Mouse (Mus musculus): Measurements from ENCODE around the gene Scd3. TPM values are rescaled to one million over a fixed set of nuclear protein-coding genes. Genes with fewer than 3 reads are reported as not detected.
"Not testable (repeated sequence)": the region's sequence is repeated elsewhere in the genome, so short reads cannot be mapped to it uniquely, and the experiment has no call there.

Scd3 gene
- polyA plus RNA-seq, 1 experiment from 2014 or later: 0.50 TPM

DNA sequence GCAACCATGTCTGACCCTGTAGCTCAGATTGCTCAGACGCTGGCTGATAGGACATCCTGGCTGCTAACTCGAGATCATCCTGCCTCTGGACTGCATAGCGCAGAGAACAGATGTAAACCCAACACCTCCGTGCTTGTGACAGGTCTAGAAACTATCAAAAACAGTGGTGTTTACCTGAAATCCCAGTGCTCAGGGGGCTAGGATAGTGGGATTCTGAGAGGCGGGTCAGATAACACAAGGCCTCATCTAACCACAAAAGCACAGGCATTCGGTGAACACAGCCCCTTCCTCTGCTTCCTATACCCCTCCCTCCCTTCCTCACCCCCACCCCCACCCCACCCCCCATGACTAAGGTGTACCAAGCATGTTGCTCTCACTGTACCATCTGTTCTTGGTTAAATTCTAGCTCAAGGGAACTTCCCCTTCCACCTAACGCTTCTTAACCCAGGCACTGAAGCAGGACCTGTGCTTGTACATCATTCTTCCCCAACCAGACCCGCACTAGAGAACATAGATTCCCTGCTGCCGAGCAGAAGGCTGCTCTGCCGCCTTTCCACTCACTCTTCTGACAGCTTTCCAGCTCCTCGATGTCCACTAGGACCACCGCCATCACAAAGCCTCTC lies 49.0 kb downstream of the Scd3 start:
- ATAC-seq (no peak), DNase-seq (ENCODE audit: low spot score) (no peak)
- Histone ChIP-seq H3K27me3 (replicated peaks; ENCODE audit: insufficient read depth, low read length) (no peaks in the 10 kb centered on the region), H3K9me3 (ENCODE audit: low read length) (no peaks in the 10 kb centered on the region), H3K4me2 (replicated peaks; ENCODE audit: low read depth, low read length) (no peak overlapping the region), H3K4me3 (ENCODE audit: low read depth, low read length) (no peak overlapping the region), H3K9ac (replicated peaks; ENCODE audit: low read depth) (no peak overlapping the region), H3K36me3 (ENCODE audit: insufficient read depth, low read length) (no peaks in the 10 kb centered on the region), H3K4me1 (ENCODE audit: insufficient read depth, low read depth, low read length) (peaks cover 5% of the 10 kb centered on the region; the same call in 1 of the 2 replicates), H3K27ac (ENCODE audit: low read length) (no peak overlapping the region)
- TF ChIP-seq EP300 (IDR thresholded peaks at IDR 0.05): no peak
- TF ChIP-seq CTCF (IDR thresholded peaks at IDR 0.05): no peak
- 59% methylated on average over 12 of the region's 12 CpGs for WGBS

DNA sequence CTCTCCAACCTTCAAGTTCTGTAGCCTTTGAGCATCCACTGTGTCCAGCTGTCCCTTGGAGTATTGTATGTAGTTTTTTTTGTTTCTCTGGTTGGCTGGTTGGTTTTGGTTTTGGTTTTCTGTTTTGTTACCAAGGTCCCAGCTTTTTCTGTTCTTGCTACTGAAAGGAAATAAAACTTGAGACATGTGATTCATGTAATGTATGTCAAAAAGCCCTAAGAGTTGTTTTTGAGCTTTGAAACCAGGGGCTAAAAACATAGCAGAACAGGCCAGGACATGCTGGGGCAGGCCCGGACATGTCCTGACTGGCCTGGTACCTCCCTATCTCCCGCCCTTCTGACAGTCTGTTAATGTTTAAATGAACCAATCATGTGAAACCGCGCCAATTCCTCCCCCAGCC lies 51.0 kb downstream of the Scd3 start:
- not testable (repeated sequence) for H3K36me3 ChIP-seq (ENCODE audit: insufficient read depth, low read length); H3K4me3 ChIP-seq (ENCODE audit: low read depth, low read length); H3K9me3 ChIP-seq (ENCODE audit: low read length); ATAC-seq; H3K27me3 ChIP-seq (replicated peaks; ENCODE audit: insufficient read depth, low read length); H3K4me2 ChIP-seq (replicated peaks; ENCODE audit: low read depth, low read length); H3K27ac ChIP-seq (ENCODE audit: low read length); H3K9ac ChIP-seq (replicated peaks; ENCODE audit: low read depth); DNase-seq (ENCODE audit: low spot score); H3K4me1 ChIP-seq (ENCODE audit: insufficient read depth, low read depth, low read length)
- WGBS: 84% methylated on average over 2 of the region's 4 CpGs

DNA sequence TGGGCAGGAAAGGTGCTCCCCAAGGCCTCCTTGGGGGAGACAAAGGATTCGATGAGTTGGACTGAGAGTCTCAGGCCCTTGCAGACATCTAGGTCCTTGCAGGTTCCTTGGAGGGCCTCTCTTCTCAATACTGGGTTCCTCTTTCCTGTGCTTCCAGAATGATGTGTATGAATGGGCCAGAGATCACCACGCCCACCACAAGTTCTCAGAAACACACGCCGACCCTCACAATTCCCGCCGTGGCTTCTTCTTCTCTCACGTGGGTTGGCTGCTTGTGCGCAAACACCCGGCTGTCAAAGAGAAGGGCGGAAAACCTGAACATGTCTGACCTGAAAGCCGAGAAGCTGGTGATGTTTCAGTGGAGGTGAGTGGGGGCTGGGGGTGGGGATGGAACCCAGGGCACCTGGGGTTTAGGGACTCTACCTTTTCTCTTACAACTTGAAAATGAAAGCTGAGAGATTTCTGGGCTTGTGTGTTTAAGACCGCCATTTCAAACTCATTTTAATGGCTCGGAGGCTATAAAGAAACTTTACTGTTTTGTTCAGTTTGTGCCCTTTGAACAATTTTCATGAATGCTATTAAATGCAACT lies 54.4 kb downstream of the Scd3 start:
- no peaks in the 10 kb centered on the region for H3K4me1 ChIP-seq (ENCODE audit: insufficient read depth, low read depth, low read length)
- H3K27me3 ChIP-seq (replicated peaks; ENCODE audit: insufficient read depth, low read length): no peaks in the 10 kb centered on the region
- H3K9ac ChIP-seq (replicated peaks; ENCODE audit: low read depth): no peak overlapping the region
- 77% methylated on average over 10 of the region's 13 CpGs for WGBS
- no peak overlapping the region for H3K4me2 ChIP-seq (replicated peaks; ENCODE audit: low read depth, low read length)
- H3K36me3 ChIP-seq (ENCODE audit: insufficient read depth, low read length): no peaks in the 10 kb centered on the region
- TF ChIP-seq EP300 (IDR thresholded peaks at IDR 0.05) (no peak), CTCF (IDR thresholded peaks at IDR 0.05) (no peak)
- H3K27ac ChIP-seq (ENCODE audit: low read length): no peak overlapping the region
- H3K4me3 ChIP-seq (ENCODE audit: low read depth, low read length): no peak overlapping the region
- ATAC-seq (no peak), DNase-seq (ENCODE audit: low spot score) (no peak)
- H3K9me3 ChIP-seq (ENCODE audit: low read length): no peaks in the 10 kb centered on the region

DNA sequence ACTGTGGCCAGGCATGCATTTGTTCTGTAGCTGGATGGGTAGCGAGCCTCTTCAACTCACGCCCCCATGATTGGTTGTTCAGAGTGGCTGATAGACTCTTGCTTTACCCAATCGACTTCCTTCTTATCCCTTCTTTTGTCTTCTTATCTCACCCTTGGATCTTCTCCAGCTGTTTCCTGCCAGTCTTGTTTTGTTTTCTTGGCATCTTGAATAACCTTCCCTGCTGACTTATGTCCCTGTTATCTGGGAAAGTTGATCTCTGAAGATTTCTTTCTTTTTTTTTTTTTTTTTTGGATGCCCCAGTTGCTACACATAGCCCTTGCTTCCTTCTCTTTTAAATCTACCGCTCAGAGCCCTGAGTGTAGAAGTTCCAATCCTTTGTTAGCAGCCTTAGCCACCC lies 56.4 kb downstream of the Scd3 start:
- Histone ChIP-seq H3K4me3 (ENCODE audit: low read depth, low read length) (no peak overlapping the region), H3K4me1 (ENCODE audit: insufficient read depth, low read depth, low read length) (no peaks in the 10 kb centered on the region), H3K27me3 (replicated peaks; ENCODE audit: insufficient read depth, low read length) (no peaks in the 10 kb centered on the region), H3K9ac (replicated peaks; ENCODE audit: low read depth) (no peak overlapping the region), H3K4me2 (replicated peaks; ENCODE audit: low read depth, low read length) (no peak overlapping the region), H3K36me3 (ENCODE audit: insufficient read depth, low read length) (no peaks in the 10 kb centered on the region), H3K27ac (ENCODE audit: low read length) (no peak overlapping the region), H3K9me3 (ENCODE audit: low read length) (no peaks in the 10 kb centered on the region)
- DNase-seq (ENCODE audit: low spot score) (no peak), ATAC-seq (no peak)
- no peak for TF ChIP-seq EP300 (IDR thresholded peaks at IDR 0.05)
- no peak for TF ChIP-seq CTCF (IDR thresholded peaks at IDR 0.05)
- WGBS: 65% methylated on average over 4 of the region's 4 CpGs

DNA sequence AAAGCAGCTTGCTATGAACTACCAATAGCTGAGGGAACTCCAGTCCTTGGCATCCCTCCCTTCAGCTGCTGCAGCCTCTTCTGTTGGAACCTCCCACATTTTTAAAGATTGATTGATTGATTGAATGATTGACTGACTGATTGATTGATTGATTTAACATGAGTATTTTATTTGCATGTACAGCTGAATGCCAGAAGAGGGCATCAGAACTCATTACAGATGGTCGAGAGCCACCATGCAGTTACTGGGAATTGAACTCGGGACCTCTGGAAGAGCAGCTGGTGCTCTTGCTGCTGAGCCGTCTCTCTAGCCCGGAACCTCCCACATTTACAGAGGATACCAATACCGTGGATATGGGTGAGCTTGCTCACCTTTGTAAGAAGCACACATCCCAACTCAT lies 57.4 kb downstream of the Scd3 start:
- H3K27ac ChIP-seq (ENCODE audit: low read length): no peak overlapping the region
- H3K4me1 ChIP-seq (ENCODE audit: insufficient read depth, low read depth, low read length): no peaks in the 10 kb centered on the region
- H3K4me2 ChIP-seq (replicated peaks; ENCODE audit: low read depth, low read length): no peak overlapping the region
- WGBS: 74% methylated on average over 5 of the region's 5 CpGs
- no peak overlapping the region for H3K9ac ChIP-seq (replicated peaks; ENCODE audit: low read depth)
- no peaks in the 10 kb centered on the region for H3K36me3 ChIP-seq (ENCODE audit: insufficient read depth, low read length)
- H3K27me3 ChIP-seq (replicated peaks; ENCODE audit: insufficient read depth, low read length): no peaks in the 10 kb centered on the region
- TF ChIP-seq EP300 (IDR thresholded peaks at IDR 0.05) (no peak), CTCF (IDR thresholded peaks at IDR 0.05) (peak; percentile 43)
- ATAC-seq: no peak
- H3K9me3 ChIP-seq (ENCODE audit: low read length): no peaks in the 10 kb centered on the region
- no peak overlapping the region for H3K4me3 ChIP-seq (ENCODE audit: low read depth, low read length)
- DNase-seq (ENCODE audit: low spot score): no peak

DNA sequence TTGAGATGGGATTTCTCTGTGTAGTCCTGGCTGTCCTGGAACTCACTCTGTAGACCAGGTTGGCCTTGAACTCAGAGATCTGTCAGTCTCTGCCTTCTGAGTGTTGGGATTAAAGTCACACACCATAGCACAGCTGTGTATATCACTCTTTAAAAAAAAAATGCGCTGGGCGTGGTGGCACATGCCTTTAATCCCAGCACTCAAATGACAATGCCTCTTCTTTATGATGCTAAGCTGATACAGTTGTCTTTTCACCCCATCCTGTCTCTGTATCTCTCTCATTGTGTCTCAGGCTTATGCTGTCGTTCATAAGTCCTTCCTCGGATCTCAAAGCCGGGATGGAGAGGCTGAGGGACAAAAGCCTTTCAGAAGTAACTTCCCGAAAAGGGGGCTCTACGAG lies 58.7 kb downstream of the Scd3 start:
- ATAC-seq: no peak
- no peak overlapping the region for H3K4me3 ChIP-seq (ENCODE audit: low read depth, low read length)
- H3K9me3 ChIP-seq (ENCODE audit: low read length): no peaks in the 10 kb centered on the region
- no peak for DNase-seq (ENCODE audit: low spot score)
- H3K4me1 ChIP-seq (ENCODE audit: insufficient read depth, low read depth, low read length): no peaks in the 10 kb centered on the region
- H3K27me3 ChIP-seq (replicated peaks; ENCODE audit: insufficient read depth, low read length): no peaks in the 10 kb centered on the region
- TF ChIP-seq EP300 (IDR thresholded peaks at IDR 0.05): no peak
- no peak for TF ChIP-seq CTCF (IDR thresholded peaks at IDR 0.05)
- H3K36me3 ChIP-seq (ENCODE audit: insufficient read depth, low read length): no peaks in the 10 kb centered on the region
- H3K27ac ChIP-seq (ENCODE audit: low read length): no peak overlapping the region
- no peak overlapping the region for H3K9ac ChIP-seq (replicated peaks; ENCODE audit: low read depth)
- no peak overlapping the region for H3K4me2 ChIP-seq (replicated peaks; ENCODE audit: low read depth, low read length)
- WGBS: 80% methylated on average over 7 of the region's 7 CpGs
